Mouse (Mus musculus): ENCODE measurements around the gene Prkab1.

The Prkab1 gene

GRCm38 (mm10) chr5:116018196-116018595 is 6.1 kb downstream of the Prkab1 start:
- DNase-seq (ENCODE audit: low spot score): no peak

- DNase-seq (ENCODE audit: low spot score): no peak
Measured at GRCm38 (mm10) chr5:116017391-116017790, 6.9 kb downstream of the Prkab1 start.

- no peak for DNase-seq (ENCODE audit: low spot score)
Measured at GRCm38 (mm10) chr5:116016542-116016941, 7.8 kb downstream of the Prkab1 start.

GRCm38 (mm10) chr5:116014237-116014636 is 10.1 kb downstream of the Prkab1 start:
- DNase-seq (ENCODE audit: low spot score): no peak

- no peak for DNase-seq (ENCODE audit: low spot score)
Measured at GRCm38 (mm10) chr5:116013821-116014220, 10.5 kb downstream of the Prkab1 start.

GRCm38 (mm10) chr5:116012503-116012902 is 11.8 kb downstream of the Prkab1 start:
- DNase-seq (ENCODE audit: low spot score): no peak

GRCm38 (mm10) chr5:116011700-116012099 is 12.6 kb downstream of the Prkab1 start:
- no peak for DNase-seq (ENCODE audit: low spot score)

GRCm38 (mm10) chr5:116009884-116010627 is 14.3 kb downstream of the Prkab1 start:
- no peak for DNase-seq (ENCODE audit: low spot score)

GRCm38 (mm10) chr5:116009091-116009851 is 15.0 kb downstream of the Prkab1 start:
- no peak for DNase-seq (ENCODE audit: low spot score)

- DNase-seq (ENCODE audit: low spot score): no peak
Measured at GRCm38 (mm10) chr5:116007723-116008122, 16.6 kb downstream of the Prkab1 start.

GRCm38 (mm10) chr5:116006324-116007099 is 17.8 kb downstream of the Prkab1 start:
- DNase-seq (ENCODE audit: low spot score): no peak

- DNase-seq (ENCODE audit: low spot score): no peak
Measured at GRCm38 (mm10) chr5:116004271-116004670, 20.0 kb downstream of the Prkab1 start.

GRCm38 (mm10) chr5:116003825-116004224 is 20.5 kb downstream of the Prkab1 start:
- no peak for DNase-seq (ENCODE audit: low spot score)

GRCm38 (mm10) chr5:116003154-116003553 is 21.2 kb downstream of the Prkab1 start:
- no peak for DNase-seq (ENCODE audit: low spot score)

- no peak for DNase-seq (ENCODE audit: low spot score)
Measured at GRCm38 (mm10) chr5:115997376-115997775, 26.9 kb downstream of the Prkab1 start.

- no peak for DNase-seq (ENCODE audit: low spot score)
Measured at GRCm38 (mm10) chr5:115994101-115994500, 30.2 kb downstream of the Prkab1 start.

GRCm38 (mm10) chr5:115991717-115992116 is 32.6 kb downstream of the Prkab1 start:
- DNase-seq (ENCODE audit: low spot score): no peak

- no peak for DNase-seq (ENCODE audit: low spot score)
Measured at GRCm38 (mm10) chr5:115987284-115987683, 37.0 kb downstream of the Prkab1 start.

- no peak for DNase-seq (ENCODE audit: low spot score)
Measured at GRCm38 (mm10) chr5:115985101-115985500, 39.2 kb downstream of the Prkab1 start.

- DNase-seq (ENCODE audit: low spot score): no peak
Measured at GRCm38 (mm10) chr5:115984392-115984791, 39.9 kb downstream of the Prkab1 start.

- no peak for DNase-seq (ENCODE audit: low spot score)
Measured at GRCm38 (mm10) chr5:115982671-115983373, 41.5 kb downstream of the Prkab1 start.

- no peak for DNase-seq (ENCODE audit: low spot score)
Measured at GRCm38 (mm10) chr5:115980537-115980936, 43.8 kb downstream of the Prkab1 start.
